Mouse (Mus musculus) C2C12 (cell line): ENCODE measurements at regions not wholly inside any gene's neighbourhood (a gene's known extent, or its start where the extent isn't known, plus 50 kb on each side); places are given as distances from the start of the nearest gene placed in this dataset.

Source experiments
- H3K27me3 ChIP-seq: one replicate; pipeline ENCODE4 v1.6.1; 2011; ENCODE audit not compliant: control insufficient read depth, insufficient read depth, insufficient read length
- H3K36me3 ChIP-seq: one replicate; pipeline ENCODE4 v1.6.1; 2011; ENCODE audit not compliant: control insufficient read depth, insufficient read depth
- H3K4me3 ChIP-seq: one replicate; pipeline ENCODE4 v1.5.1; 2011; ENCODE audit warnings: mild to moderate bottlenecking, control low read depth; ENCODE audit not compliant: poor library complexity, insufficient read depth, severe bottlenecking
- H3K79me2 ChIP-seq: one replicate; pipeline ENCODE4 v1.6.1; 2011; ENCODE audit not compliant: control insufficient read depth, insufficient read depth
- H3K79me3 ChIP-seq: one replicate; pipeline ENCODE4 v1.6.1; 2011; ENCODE audit warnings: low read depth, control low read depth
- H3ac ChIP-seq: one replicate; pipeline ENCODE3; 2011; ENCODE audit warnings: low read depth; ENCODE audit not compliant: control insufficient read depth, insufficient read length
- CEBPB ChIP-seq: IDR thresholded peaks from one replicate; pipeline ENCODE4 v1.6.1; 2011; ENCODE audit warnings: low read depth, mild to moderate bottlenecking, control low read depth, moderate library complexity
- CTCF ChIP-seq: IDR thresholded peaks from one replicate; pipeline ENCODE4 v1.5.1; 2011; ENCODE audit not compliant: control insufficient read depth, insufficient read depth, insufficient read length
- FOSL1 ChIP-seq: IDR thresholded peaks from one replicate; pipeline ENCODE4 v1.8.0; 2011; ENCODE audit warnings: mild to moderate bottlenecking, low read length; ENCODE audit not compliant: poor library complexity, insufficient read depth, severe bottlenecking
- MAX ChIP-seq: IDR thresholded peaks from one replicate; pipeline ENCODE4 v1.6.1; 2011; ENCODE audit warnings: mild to moderate bottlenecking, control low read depth
- MYOD1 ChIP-seq: IDR thresholded peaks from one replicate; pipeline ENCODE4 v1.6.1; 2011; ENCODE audit warnings: low read depth; ENCODE audit not compliant: control insufficient read depth, insufficient read length
- MYOG ChIP-seq: IDR thresholded peaks from one replicate; pipeline ENCODE4 v1.6.1; 2011; ENCODE audit not compliant: control insufficient read depth, insufficient read length; ENCODE audit errors: extremely low read depth
- USF1 ChIP-seq: IDR thresholded peaks from one replicate; pipeline ENCODE4 v1.6.1; 2011; ENCODE audit warnings: low read depth, mild to moderate bottlenecking, control low read depth, moderate library complexity

- TF ChIP-seq USF1 (no peak), CTCF (no peak), CEBPB (no peak), MYOG (no peak), MAX (no peak), MYOD1 (no peak), FOSL1 (no peak)
- Histone ChIP-seq H3K79me3 (no peaks in the 10 kb centered on the region), H3K79me2 (no peaks in the 10 kb centered on the region), H3K27me3 (no peaks in the 10 kb centered on the region), H3K4me3 (no peak overlapping the region), H3K36me3 (no peaks in the 10 kb centered on the region), H3ac (no peak overlapping the region)
Measured at GRCm38 (mm10) chr8:28117997-28118778, 670.7 kb downstream of the Poteg start.

GRCm38 (mm10) chr8:28125021-28125420, 677.6 kb downstream of the Poteg start:
- Histone ChIP-seq H3K4me3 (no peak overlapping the region), H3K79me2 (no peaks in the 10 kb centered on the region), H3K36me3 (no peaks in the 10 kb centered on the region), H3K27me3 (no peaks in the 10 kb centered on the region), H3ac (no peak overlapping the region), H3K79me3 (no peaks in the 10 kb centered on the region)
- TF ChIP-seq CTCF (no peak), MAX (no peak), USF1 (no peak), MYOD1 (no peak), FOSL1 (no peak), MYOG (no peak), CEBPB (no peak)

DNA sequence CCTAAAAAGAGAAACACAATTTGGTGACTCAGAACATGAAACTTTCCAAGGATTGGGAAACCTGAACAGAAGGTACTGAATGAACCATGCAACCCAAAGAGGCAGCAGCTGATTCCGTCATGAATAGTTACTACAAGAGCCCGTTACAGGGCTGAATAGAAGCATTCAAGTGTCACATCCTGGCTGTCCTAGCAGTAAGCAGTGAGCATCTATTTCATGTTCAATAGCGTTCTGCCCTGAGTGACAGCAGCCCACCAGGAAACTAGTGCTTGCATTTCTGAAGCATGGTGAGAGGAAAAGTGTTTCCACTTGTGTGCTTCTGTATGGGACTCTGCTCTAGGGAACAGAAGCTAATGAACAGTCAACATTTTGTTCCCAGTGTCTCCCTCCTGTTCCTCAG, 694.4 kb downstream of the Poteg start:
- no peaks in the 10 kb centered on the region for H3K79me3 ChIP-seq
- H3K36me3 ChIP-seq = no peaks in the 10 kb centered on the region
- no peak overlapping the region for H3K4me3 ChIP-seq
- H3K79me2 ChIP-seq = no peaks in the 10 kb centered on the region
- no peaks in the 10 kb centered on the region for H3K27me3 ChIP-seq
- TF ChIP-seq FOSL1 = no peak
- no peak for TF ChIP-seq MYOG
- no peak for TF ChIP-seq MYOD1
- no peak for TF ChIP-seq CTCF
- no peak for TF ChIP-seq CEBPB
- TF ChIP-seq MAX = no peak
- TF ChIP-seq USF1 = no peak
- H3ac ChIP-seq = no peak overlapping the region

GRCm38 (mm10) chr8:28148599-28149452, 701.4 kb downstream of the Poteg start:
- Histone ChIP-seq H3K36me3 (no peaks in the 10 kb centered on the region), H3K79me3 (no peaks in the 10 kb centered on the region), H3K27me3 (no peaks in the 10 kb centered on the region), H3ac (peak overlapping the region; percentile 6), H3K79me2 (no peaks in the 10 kb centered on the region), H3K4me3 (no peak overlapping the region)
- TF ChIP-seq MAX (peak; percentile 65), FOSL1 (no peak), CTCF (peak; percentile 12), CEBPB (no peak), MYOD1 (no peak), MYOG (no peak), USF1 (peak; percentile 85)

DNA sequence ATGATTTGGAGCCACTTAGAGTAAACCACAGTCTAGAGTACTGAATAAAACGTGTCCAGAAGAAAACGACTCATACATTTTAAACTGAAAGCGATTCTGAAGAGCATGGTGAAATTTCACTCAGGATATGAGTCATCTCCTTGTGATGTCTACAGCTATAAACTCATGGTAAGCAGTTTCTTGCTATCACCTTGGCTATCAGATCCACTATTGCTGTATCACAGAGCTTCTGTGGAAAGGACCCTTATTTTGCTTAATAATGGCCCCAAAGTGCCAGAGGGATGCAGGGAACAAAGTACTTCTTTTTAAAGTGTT, 701.9 kb downstream of the Poteg start:
- Histone ChIP-seq H3K4me3 (no peak overlapping the region), H3ac (no peak overlapping the region), H3K79me2 (no peaks in the 10 kb centered on the region), H3K79me3 (no peaks in the 10 kb centered on the region), H3K27me3 (no peaks in the 10 kb centered on the region), H3K36me3 (no peaks in the 10 kb centered on the region)
- TF ChIP-seq USF1 = no peak
- no peak for TF ChIP-seq MAX
- TF ChIP-seq CEBPB = peak; percentile 52
- TF ChIP-seq FOSL1 = no peak
